Mouse (Mus musculus): ENCODE measurements around the gene Gm15557. TPM values are rescaled to one million over a fixed set of nuclear protein-coding genes. Genes with fewer than 3 reads are reported as not detected.

Gm15557 gene
- polyA plus RNA-seq, 1 experiment from 2014 or later, result not detected

DNA sequence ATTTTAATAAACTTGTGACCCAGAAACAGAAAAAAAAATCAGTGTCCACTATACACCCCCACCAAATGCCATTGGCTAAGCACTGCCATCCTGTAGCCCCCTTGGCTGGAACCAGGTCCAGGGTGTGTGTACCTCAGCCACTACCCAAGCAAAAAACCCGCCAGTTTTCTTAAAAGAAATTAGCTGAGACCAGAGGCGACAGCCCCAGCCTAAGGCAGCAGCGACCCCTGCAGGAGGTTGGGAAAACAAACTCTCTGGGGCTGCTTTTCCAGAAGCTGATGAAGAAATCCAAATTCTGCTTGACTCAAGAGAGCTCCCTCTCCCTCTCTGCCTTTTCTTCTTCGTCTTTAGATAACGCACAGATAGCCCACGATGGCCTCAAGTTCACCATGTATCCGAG is 5.5 kb downstream of the Gm15557 start:
- peak; percentile 80 for DNase-seq (ENCODE audit: low spot score)
- Histone ChIP-seq H3K27me3 (ENCODE audit: control insufficient read depth, insufficient read depth, low read length) (no peaks in the 10 kb centered on the region), H3K36me3 (ENCODE audit: control insufficient read depth, insufficient read depth, low read length) (no peaks in the 10 kb centered on the region), H3K9me3 (ENCODE audit: control insufficient read depth, low read length) (no peaks in the 10 kb centered on the region), H3K9ac (ENCODE audit: low read length) (no peak overlapping the region), H3K4me1 (ENCODE audit: control insufficient read depth, insufficient read depth, low read length) (peaks cover 4% of the 10 kb centered on the region; the same call in 1 of the 2 replicates), H3K4me2 (ENCODE audit: low read depth) (no peak overlapping the region), H3K4me3 (ENCODE audit: low read depth, low read length) (no peak overlapping the region), H3K27ac (ENCODE audit: low read depth, low read length) (no peak overlapping the region)
- WGBS, result 4% methylated on average over 7 of the region's 7 CpGs
- no peak for ATAC-seq (ENCODE audit: insufficient read depth, low FRiP score, low TSS enrichment)

DNA sequence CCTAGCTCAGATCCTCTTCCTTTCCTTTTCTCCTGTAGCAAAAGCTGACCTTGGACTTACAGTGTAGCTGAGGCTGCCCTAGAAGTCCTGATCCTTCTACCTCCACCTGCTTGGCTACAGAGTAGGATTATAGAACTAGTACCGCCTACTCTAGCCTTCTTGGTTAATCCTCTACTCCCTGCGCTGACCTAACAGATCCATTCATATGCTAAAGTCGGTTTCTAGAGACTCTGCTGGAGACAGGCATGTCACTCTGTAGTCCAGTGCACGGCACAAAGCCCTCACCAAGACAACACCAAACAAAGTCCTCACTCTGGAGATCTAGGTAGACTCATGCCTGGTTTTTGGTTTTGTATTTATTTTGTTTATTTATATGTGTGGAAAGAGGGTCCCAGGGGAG is 6.0 kb downstream of the Gm15557 start:
- Histone ChIP-seq H3K27me3 (ENCODE audit: control insufficient read depth, insufficient read depth, low read length) (no peaks in the 10 kb centered on the region), H3K27ac (ENCODE audit: low read depth, low read length) (no peak overlapping the region), H3K36me3 (ENCODE audit: control insufficient read depth, insufficient read depth, low read length) (no peaks in the 10 kb centered on the region), H3K4me2 (ENCODE audit: low read depth) (no peak overlapping the region), H3K9me3 (ENCODE audit: control insufficient read depth, low read length) (no peaks in the 10 kb centered on the region), H3K9ac (ENCODE audit: low read length) (no peak overlapping the region), H3K4me1 (ENCODE audit: control insufficient read depth, insufficient read depth, low read length) (peaks cover 4% of the 10 kb centered on the region; the same call in 1 of the 2 replicates), H3K4me3 (ENCODE audit: low read depth, low read length) (no peak overlapping the region)
- 13% methylated on average over 4 of the region's 4 CpGs for WGBS
- no peak for ATAC-seq (ENCODE audit: insufficient read depth, low FRiP score, low TSS enrichment)
- DNase-seq (ENCODE audit: low spot score), result no peak

- ATAC-seq (ENCODE audit: insufficient read depth, low FRiP score, low TSS enrichment), result no peak
- no peaks in the 10 kb centered on the region for H3K27me3 ChIP-seq (ENCODE audit: control insufficient read depth, insufficient read depth, low read length)
- WGBS, result 76% methylated on average over 5 of the region's 5 CpGs
- no peak overlapping the region for H3K4me2 ChIP-seq (ENCODE audit: low read depth)
- no peaks in the 10 kb centered on the region for H3K9me3 ChIP-seq (ENCODE audit: control insufficient read depth, low read length)
- H3K9ac ChIP-seq (ENCODE audit: low read length), result no peak overlapping the region
- H3K4me3 ChIP-seq (ENCODE audit: low read depth, low read length), result no peak overlapping the region
- peaks cover 4% of the 10 kb centered on the region; the same call in 1 of the 2 replicates for H3K4me1 ChIP-seq (ENCODE audit: control insufficient read depth, insufficient read depth, low read length)
- H3K27ac ChIP-seq (ENCODE audit: low read depth, low read length), result no peak overlapping the region
- DNase-seq (ENCODE audit: low spot score), result no peak
- no peaks in the 10 kb centered on the region for H3K36me3 ChIP-seq (ENCODE audit: control insufficient read depth, insufficient read depth, low read length)
Observed at GRCm38 (mm10) chr2:155947390-155948002, 7.0 kb downstream of the Gm15557 start.

DNA sequence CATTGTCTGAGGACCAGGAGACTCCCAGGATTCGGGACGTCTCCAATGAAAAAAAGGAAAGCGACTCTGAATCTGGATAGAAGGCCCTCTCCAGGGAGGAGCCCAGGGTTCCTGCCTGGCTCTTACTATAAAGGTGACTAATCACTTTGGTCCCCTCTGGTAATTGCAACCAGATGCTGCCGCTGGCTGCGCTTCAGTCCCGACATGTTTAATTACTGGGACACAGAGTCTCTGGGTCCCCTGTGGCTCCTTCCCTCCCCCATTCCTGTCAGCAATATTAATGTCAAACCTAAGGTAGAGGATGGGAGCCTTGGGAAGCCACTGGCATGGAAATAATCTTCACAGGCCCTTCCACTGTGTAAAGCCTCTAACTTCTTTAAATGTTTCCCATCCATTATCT is 8.8 kb downstream of the Gm15557 start:
- DNase-seq (ENCODE audit: low spot score), result peak; percentile 58
- H3K36me3 ChIP-seq (ENCODE audit: control insufficient read depth, insufficient read depth, low read length), result no peaks in the 10 kb centered on the region
- H3K27me3 ChIP-seq (ENCODE audit: control insufficient read depth, insufficient read depth, low read length), result no peaks in the 10 kb centered on the region
- H3K9ac ChIP-seq (ENCODE audit: low read length), result no peak overlapping the region
- no peak overlapping the region for H3K4me3 ChIP-seq (ENCODE audit: low read depth, low read length)
- no peaks in the 10 kb centered on the region for H3K4me1 ChIP-seq (ENCODE audit: control insufficient read depth, insufficient read depth, low read length)
- no peaks in the 10 kb centered on the region for H3K9me3 ChIP-seq (ENCODE audit: control insufficient read depth, low read length)
- H3K4me2 ChIP-seq (ENCODE audit: low read depth), result no peak overlapping the region
- 8% methylated on average over 6 of the region's 6 CpGs for WGBS
- no peak for ATAC-seq (ENCODE audit: insufficient read depth, low FRiP score, low TSS enrichment)
- no peak overlapping the region for H3K27ac ChIP-seq (ENCODE audit: low read depth, low read length)

DNA sequence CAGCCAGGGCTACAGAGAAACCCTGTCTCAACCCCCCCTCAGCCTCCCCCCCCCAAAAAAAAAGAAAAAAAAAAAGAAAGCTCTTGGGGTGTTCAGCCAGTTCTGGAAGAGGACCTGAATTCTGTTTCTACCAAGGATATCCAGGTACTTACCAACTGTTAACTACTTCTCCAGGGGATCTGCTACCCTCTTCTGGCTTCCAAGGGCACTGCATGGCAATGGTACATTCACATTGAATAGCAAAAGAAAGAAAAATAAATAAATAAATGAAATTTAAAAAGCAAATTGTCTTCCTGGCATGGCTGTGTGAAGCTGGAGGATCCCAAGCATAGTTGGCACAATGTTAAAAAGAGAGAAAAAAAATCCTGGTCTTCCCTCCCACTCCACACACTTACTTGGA is 11.5 kb downstream of the Gm15557 start:
- H3K4me2 ChIP-seq (ENCODE audit: low read depth), result no peak overlapping the region
- H3K36me3 ChIP-seq (ENCODE audit: control insufficient read depth, insufficient read depth, low read length), result no peaks in the 10 kb centered on the region
- no peak overlapping the region for H3K4me3 ChIP-seq (ENCODE audit: low read depth, low read length)
- no peaks in the 10 kb centered on the region for H3K4me1 ChIP-seq (ENCODE audit: control insufficient read depth, insufficient read depth, low read length)
- DNase-seq (ENCODE audit: low spot score) (peak; percentile 49), ATAC-seq (ENCODE audit: insufficient read depth, low FRiP score, low TSS enrichment) (no peak)
- no peaks in the 10 kb centered on the region for H3K27me3 ChIP-seq (ENCODE audit: control insufficient read depth, insufficient read depth, low read length)
- H3K9ac ChIP-seq (ENCODE audit: low read length), result no peak overlapping the region
- no peaks in the 10 kb centered on the region for H3K9me3 ChIP-seq (ENCODE audit: control insufficient read depth, low read length)
- no peak overlapping the region for H3K27ac ChIP-seq (ENCODE audit: low read depth, low read length)

DNA sequence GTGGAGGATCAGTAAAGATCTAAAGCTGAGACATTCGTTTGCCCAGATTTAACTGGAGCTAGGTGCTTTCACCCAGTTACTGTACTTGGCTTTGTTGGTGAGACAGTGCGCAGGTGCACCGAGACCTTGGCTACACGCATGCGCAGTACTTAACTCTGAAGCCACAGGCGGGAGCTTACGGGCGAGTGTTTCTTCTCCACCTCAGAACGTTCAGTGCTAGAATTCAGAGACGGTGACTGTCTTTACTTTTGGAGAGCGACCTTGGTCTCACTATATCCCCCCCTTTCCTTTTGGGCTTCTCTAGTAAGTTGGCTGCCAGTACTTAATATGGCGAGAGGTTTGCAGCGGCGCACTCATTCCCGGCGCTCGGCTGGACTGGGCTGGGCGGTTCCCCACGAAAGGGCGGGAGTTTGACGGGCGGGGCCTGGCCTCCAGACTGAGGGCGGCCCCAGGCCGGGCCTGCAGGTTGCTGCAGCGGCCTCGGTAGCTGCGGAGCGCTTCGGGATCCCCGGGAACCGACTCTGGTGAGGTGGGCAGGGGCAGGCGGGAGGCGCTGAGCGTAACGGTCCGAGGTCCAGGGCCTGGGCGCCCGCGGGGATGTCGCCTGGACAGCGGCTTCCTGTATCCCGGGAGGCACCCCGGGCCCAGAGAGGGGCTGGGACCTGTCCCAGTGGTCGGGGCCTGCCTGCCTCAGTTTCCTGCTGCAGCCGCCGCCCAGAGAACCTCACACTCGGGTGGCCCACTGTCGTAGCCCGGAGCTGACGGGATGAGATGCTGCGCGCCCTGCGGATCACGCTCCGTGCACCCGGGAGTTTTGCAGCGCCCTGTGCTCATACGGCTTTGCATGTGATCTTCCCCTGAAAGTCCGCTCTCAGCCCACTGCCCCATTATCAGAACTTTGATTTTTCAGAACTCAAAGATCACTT is 15.9 kb downstream of the Gm15557 start, which contains the start of gene Cep250:
TSS of gene Cep250 (plus strand) at position 325 of the 926 bp plus-strand sequence.
- peak within 1 kb of the TSS; percentile 89 for H3K4me3 ChIP-seq (ENCODE audit: low read depth, low read length)
- peak within 1 kb of the TSS; percentile 82 for H3K27ac ChIP-seq (ENCODE audit: low read depth, low read length)
- H3K4me1 ChIP-seq (ENCODE audit: control insufficient read depth, insufficient read depth, low read length), result no peaks in the 10 kb centered on the region
- no peaks in the 10 kb centered on the region for H3K9me3 ChIP-seq (ENCODE audit: control insufficient read depth, low read length)
- peak; percentile 94 for DNase-seq (ENCODE audit: low spot score)
- no peaks in the 10 kb centered on the region for H3K27me3 ChIP-seq (ENCODE audit: control insufficient read depth, insufficient read depth, low read length)
- peak within 1 kb of the TSS; percentile 98 for H3K9ac ChIP-seq (ENCODE audit: low read length)
- H3K4me2 ChIP-seq (ENCODE audit: low read depth), result peak within 1 kb of the TSS; percentile 69
- no peaks in the 10 kb centered on the region for H3K36me3 ChIP-seq (ENCODE audit: control insufficient read depth, insufficient read depth, low read length)
- peak; percentile 97 for ATAC-seq (ENCODE audit: insufficient read depth, low FRiP score, low TSS enrichment)
- under 1% methylated on average over 59 of the region's 59 CpGs for WGBS

DNA sequence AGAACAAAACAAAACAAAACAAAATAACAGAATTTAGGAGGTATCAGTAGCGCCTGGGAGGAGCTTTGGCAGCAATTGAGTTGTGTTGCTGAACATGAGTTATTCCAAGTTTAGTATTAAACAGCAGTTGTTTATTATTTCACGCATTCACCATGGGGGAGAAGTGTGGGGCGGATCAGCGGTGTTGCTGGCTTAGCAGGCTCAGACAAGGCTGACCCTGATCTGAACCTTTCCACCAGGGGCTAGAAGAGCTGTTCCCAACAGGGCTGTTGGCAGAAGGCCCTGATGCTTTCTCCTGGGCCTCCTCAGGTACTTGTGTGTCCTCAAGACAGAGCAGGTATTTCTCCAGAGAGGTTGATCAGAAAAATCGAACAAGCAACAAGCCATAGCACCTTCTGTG is 19.5 kb downstream of the Gm15557 start:
- H3K36me3 ChIP-seq (ENCODE audit: control insufficient read depth, insufficient read depth, low read length), result peaks cover 5% of the 10 kb centered on the region

GRCm38 (mm10) chr2:155961862-155962261 is 21.3 kb downstream of the Gm15557 start:
- 82% methylated on average over 10 of the region's 10 CpGs for WGBS
- Histone ChIP-seq H3K4me2 (ENCODE audit: low read depth) (no peak overlapping the region), H3K4me1 (ENCODE audit: control insufficient read depth, insufficient read depth, low read length) (no peaks in the 10 kb centered on the region), H3K27ac (ENCODE audit: low read depth, low read length) (no peak overlapping the region), H3K4me3 (ENCODE audit: low read depth, low read length) (no peak overlapping the region), H3K36me3 (ENCODE audit: control insufficient read depth, insufficient read depth, low read length) (peaks cover 10% of the 10 kb centered on the region), H3K27me3 (ENCODE audit: control insufficient read depth, insufficient read depth, low read length) (no peaks in the 10 kb centered on the region), H3K9me3 (ENCODE audit: control insufficient read depth, low read length) (no peaks in the 10 kb centered on the region), H3K9ac (ENCODE audit: low read length) (no peak overlapping the region)
- DNase-seq (ENCODE audit: low spot score), result peak; percentile 17
- no peak for ATAC-seq (ENCODE audit: insufficient read depth, low FRiP score, low TSS enrichment)

More for the DNA sequence above, 19.5 kb downstream of the Gm15557 start:
- H3K27me3 ChIP-seq (ENCODE audit: control insufficient read depth, insufficient read depth, low read length), result no peaks in the 10 kb centered on the region
- DNase-seq (ENCODE audit: low spot score) (no peak), ATAC-seq (ENCODE audit: insufficient read depth, low FRiP score, low TSS enrichment) (no peak)
- H3K9me3 ChIP-seq (ENCODE audit: control insufficient read depth, low read length), result no peaks in the 10 kb centered on the region
- 90% methylated on average over 5 of the region's 5 CpGs for WGBS
- no peak overlapping the region for H3K4me2 ChIP-seq (ENCODE audit: low read depth)
- H3K9ac ChIP-seq (ENCODE audit: low read length), result no peak overlapping the region
- H3K4me1 ChIP-seq (ENCODE audit: control insufficient read depth, insufficient read depth, low read length), result no peaks in the 10 kb centered on the region
- H3K27ac ChIP-seq (ENCODE audit: low read depth, low read length), result no peak overlapping the region
- no peak overlapping the region for H3K4me3 ChIP-seq (ENCODE audit: low read depth, low read length)
